Mouse (Mus musculus) embryonic facial prominence, embryonic 10.5 days (tissue): ENCODE results near the gene Ginm1. TPM values are rescaled to one million over a fixed set of nuclear protein-coding genes. Genes with fewer than 3 reads are reported as not detected.

Experiments used
- DNase-seq: peaks from one replicate; pipeline ENCODE4 v3.0.0-alpha.2; 2017; ENCODE audit warnings: low spot score
- H3K27ac ChIP-seq: fragments of 300-500 bp; sonication (generic); replicated peaks from 2 replicates; pipeline ENCODE4 v1.5.1; 2016; ENCODE audit warnings: mild to moderate bottlenecking
- H3K27me3 ChIP-seq: fragments of 300-500 bp; sonication (generic); replicated peaks from 2 replicates; pipeline ENCODE4 v1.6.1; 2016; ENCODE audit warnings: low read depth, mild to moderate bottlenecking; ENCODE audit not compliant: poor library complexity, severe bottlenecking
- H3K36me3 ChIP-seq: fragments of 300-500 bp; sonication (generic); replicated peaks from 2 replicates; pipeline ENCODE4 v1.6.1; 2016; ENCODE audit warnings: mild to moderate bottlenecking, moderate library complexity
- H3K4me1 ChIP-seq: fragments of 300-500 bp; sonication (generic); 2 replicates; pipeline ENCODE4 v1.6.1; 2016
- H3K4me3 ChIP-seq: fragments of 300-500 bp; sonication (generic); 2 replicates; pipeline ENCODE4 v1.5.1; 2016; ENCODE audit warnings: mild to moderate bottlenecking, moderate library complexity
- H3K9me3 ChIP-seq: fragments of 300-500 bp; sonication (generic); 2 replicates; pipeline ENCODE4 v1.6.1; 2016; ENCODE audit warnings: mild to moderate bottlenecking
- WGBS: fragments of 180-500 bp; shearing (Covaris S2); methylation state at CpG from one replicate; pipeline ENCODE4 v1.1.7; 2016; 5-methylcytosine and 5-hydroxymethylcytosine counted together
- polyA plus RNA-seq: library from polyadenylated mRNA; unstranded; fragments of >200 nt; fragmentation: Nextera tagmentation; extraction: Ambion mirVana; gene quantifications from 2 replicates; pipeline ENCODE4 v1.2.1, GENCODE M21; 2016

Gene Ginm1
- polyA plus RNA-seq, result 44.7 and 52.8 TPM in 2 replicates

DNA sequence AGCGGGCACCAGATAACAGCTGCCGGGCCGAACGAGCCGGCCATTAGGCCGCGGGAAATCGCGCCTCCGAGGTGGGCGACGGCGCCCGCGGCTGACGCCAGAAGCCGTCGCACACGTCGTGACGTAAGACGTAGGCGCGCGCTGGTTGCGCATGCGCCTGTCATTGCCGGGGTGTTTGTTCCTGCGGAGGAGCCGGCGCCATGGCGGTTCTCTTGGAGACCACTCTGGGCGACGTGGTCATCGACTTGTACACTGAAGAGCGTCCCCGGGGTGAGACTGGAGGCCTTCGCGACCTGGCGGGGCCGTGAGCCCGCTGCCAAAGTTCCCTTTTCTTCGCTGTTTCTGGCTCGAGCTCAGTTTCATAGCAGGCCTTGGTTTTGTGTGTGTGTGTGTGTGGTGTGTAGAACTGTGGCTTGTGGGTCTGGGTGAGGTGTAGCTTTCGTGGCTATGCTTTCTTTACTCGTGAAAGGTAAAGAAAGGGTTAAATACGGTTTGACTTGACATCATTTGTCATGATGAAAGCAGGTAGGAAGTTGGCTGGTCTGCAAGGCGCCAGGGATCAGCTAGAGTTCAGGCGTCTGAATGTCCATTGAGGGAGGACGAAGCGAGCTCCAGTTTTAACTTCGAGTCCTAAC, at the start of gene Ginm1, which contains the start of gene Ppil4:
Gene Ginm1, minus strand, starts transcription at position 74 of the 635 bp plus-strand sequence.
Gene Ppil4, plus strand, starts transcription at position 141 of the 635 bp plus-strand sequence.
- peak; percentile 91 for DNase-seq
- 1% methylated on average over 52 of the region's 52 CpGs for WGBS
- Histone ChIP-seq H3K9me3 (no peaks in the 10 kb centered on the region), H3K4me3 (peak within 1 kb of the TSS; percentile 90), H3K27me3 (no peaks in the 10 kb centered on the region), H3K4me1 (peaks cover 15% of the 10 kb centered on the region), H3K27ac (peak within 1 kb of the TSS; percentile 88), H3K36me3 (peaks cover 46% of the 10 kb centered on the region)

DNA sequence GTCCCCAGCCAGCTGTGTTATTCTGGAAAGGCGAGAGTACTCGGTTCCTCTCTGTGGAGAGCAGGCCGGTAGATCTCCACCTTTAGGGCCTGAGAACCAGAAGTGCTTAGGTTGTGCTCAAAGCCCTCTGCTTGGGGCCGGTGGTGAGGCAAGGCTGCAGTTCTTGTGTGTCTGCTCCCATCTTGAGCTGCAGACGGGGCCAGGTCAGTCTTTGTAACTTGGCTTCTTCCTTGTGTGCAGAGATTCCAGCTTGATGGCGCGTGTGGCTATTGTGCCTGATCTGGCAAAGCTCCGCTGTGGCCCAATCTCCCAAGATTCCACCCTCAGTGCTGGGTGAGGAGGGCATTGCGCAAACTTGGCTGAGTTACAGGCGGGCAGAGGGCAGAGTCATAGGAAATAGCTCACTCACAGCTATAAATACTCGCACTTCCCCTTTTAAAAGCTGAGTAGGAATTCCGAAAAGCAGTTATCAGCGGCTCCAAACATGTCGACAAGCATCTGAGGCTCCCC, 49.0 kb upstream of the Ginm1 start:
- WGBS, result 74% methylated on average over 14 of the region's 14 CpGs
- H3K4me1 ChIP-seq, result 0 out of 2 replicates have a peak, but pooled peaks cover 3% of the 10 kb centered on the region
- no peak for DNase-seq

GRCm38 (mm10) chr10:7840785-7841184, 48.2 kb upstream of the Ginm1 start:
- Histone ChIP-seq H3K27me3 (no peaks in the 10 kb centered on the region), H3K9me3 (no peaks in the 10 kb centered on the region), H3K27ac (no peak overlapping the region), H3K36me3 (no peaks in the 10 kb centered on the region), H3K4me1 (0 out of 2 replicates have a peak, but pooled peaks cover 3% of the 10 kb centered on the region), H3K4me3 (no peak overlapping the region)
- WGBS, result 66% methylated on average over 3 of the region's 3 CpGs
- DNase-seq, result no peak

More for the DNA sequence above, 49.0 kb upstream of the Ginm1 start:
- H3K27ac ChIP-seq, result no peak overlapping the region
- no peak overlapping the region for H3K4me3 ChIP-seq
- no peaks in the 10 kb centered on the region for H3K27me3 ChIP-seq
- no peaks in the 10 kb centered on the region for H3K9me3 ChIP-seq
- no peaks in the 10 kb centered on the region for H3K36me3 ChIP-seq

DNA sequence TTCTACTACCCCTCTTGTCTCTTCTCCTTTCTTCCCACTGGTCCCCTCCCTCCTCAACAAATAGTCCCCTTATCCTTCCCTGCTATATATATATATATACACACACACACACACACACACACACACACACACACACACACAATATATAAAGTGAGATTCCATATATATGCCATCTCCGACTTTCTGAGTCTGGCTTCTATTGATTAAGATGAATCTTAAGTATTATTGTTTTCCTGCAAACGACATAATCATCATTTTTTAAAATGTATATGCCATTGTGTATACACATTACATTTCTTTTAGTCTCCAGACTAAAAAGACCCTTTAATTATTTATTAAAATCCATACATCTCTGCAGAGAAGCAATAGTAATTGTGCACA, 47.7 kb upstream of the Ginm1 start:
- 78% methylated on average over 2 of the region's 2 CpGs for WGBS
- Histone ChIP-seq H3K27ac (no peak overlapping the region), H3K27me3 (no peaks in the 10 kb centered on the region), H3K36me3 (no peaks in the 10 kb centered on the region), H3K4me1 (0 out of 2 replicates have a peak, but pooled peaks cover 3% of the 10 kb centered on the region), H3K9me3 (no peaks in the 10 kb centered on the region), H3K4me3 (no peak overlapping the region)
- no peak for DNase-seq

DNA sequence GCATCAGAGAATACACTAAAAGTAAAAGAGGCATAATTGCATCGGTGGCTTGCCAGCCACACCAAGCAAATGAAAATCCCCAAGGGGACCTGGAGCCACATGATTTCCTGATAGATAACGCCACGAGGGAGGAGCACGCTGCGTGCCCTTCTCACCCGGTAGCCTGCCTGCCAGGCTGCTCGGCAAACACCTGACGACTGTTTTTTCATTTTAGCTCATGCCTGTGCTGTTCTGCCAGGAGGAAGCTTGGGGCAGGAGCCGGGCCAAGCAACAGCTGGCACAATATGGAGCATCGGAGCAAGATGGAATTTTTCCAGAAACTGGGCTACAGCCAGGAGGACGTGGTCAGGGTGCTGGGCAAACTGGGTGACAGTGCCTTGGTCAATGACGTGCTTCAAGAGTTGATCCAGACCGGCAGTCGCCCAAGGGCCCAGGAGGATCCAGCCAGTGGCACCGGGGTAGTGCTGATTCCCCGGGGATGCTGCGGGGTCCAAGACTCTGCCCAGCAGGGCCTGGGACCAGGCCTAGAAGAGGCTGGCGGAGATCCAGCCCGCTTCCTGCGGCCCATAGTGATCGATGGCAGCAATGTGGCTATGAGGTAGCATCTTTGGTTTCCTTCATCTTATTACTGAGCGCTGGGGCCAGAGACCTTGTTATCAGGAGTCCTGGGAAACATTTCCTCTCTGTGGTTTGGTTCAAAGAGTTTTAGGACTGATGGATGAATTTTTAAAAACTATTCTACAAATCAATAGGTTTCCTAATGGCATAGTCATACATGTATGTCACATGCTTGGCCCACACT, 47.1 kb upstream of the Ginm1 start:
- Histone ChIP-seq H3K9me3 (no peaks in the 10 kb centered on the region), H3K36me3 (no peaks in the 10 kb centered on the region), H3K27me3 (no peaks in the 10 kb centered on the region), H3K4me3 (no peak overlapping the region), H3K4me1 (0 out of 2 replicates have a peak, but pooled peaks cover 3% of the 10 kb centered on the region), H3K27ac (no peak overlapping the region)
- DNase-seq, result no peak
- 87% methylated on average over 22 of the region's 22 CpGs for WGBS

GRCm38 (mm10) chr10:7838874-7839421, 46.3 kb upstream of the Ginm1 start:
- WGBS, result 83% methylated on average over 5 of the region's 5 CpGs
- no peaks in the 10 kb centered on the region for H3K36me3 ChIP-seq

DNA sequence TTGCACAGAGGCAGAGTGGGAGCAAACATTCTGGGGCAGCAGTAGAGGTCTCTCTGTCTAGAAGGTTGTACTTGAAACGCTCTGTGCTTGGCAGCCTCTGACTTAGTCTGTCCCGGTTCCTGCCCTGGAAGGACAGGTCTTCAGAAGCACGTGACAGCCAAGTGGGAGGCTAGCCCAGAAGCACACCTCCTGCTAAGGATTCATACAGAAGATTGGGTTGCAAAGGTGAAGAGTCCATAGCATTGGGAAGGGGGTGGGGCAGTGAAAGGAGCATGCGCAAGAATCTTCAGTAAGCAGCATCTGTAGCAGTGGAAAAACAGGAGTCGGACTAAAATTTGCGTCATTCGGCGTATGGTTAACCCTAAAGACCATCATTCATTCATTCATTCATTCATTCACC, 45.4 kb upstream of the Ginm1 start:
- Histone ChIP-seq H3K9me3 (no peaks in the 10 kb centered on the region), H3K4me3 (no peak overlapping the region), H3K27me3 (no peaks in the 10 kb centered on the region), H3K4me1 (0 out of 2 replicates have a peak, but pooled peaks cover 3% of the 10 kb centered on the region), H3K36me3 (no peaks in the 10 kb centered on the region), H3K27ac (no peak overlapping the region)
- 90% methylated on average over 8 of the region's 8 CpGs for WGBS
- DNase-seq, result no peak

More at GRCm38 (mm10) chr10:7838874-7839421, 46.3 kb upstream of the Ginm1 start:
- Histone ChIP-seq H3K27ac (no peak overlapping the region), H3K27me3 (no peaks in the 10 kb centered on the region), H3K4me1 (0 out of 2 replicates have a peak, but pooled peaks cover 3% of the 10 kb centered on the region), H3K4me3 (no peak overlapping the region), H3K9me3 (no peaks in the 10 kb centered on the region)
- no peak for DNase-seq

DNA sequence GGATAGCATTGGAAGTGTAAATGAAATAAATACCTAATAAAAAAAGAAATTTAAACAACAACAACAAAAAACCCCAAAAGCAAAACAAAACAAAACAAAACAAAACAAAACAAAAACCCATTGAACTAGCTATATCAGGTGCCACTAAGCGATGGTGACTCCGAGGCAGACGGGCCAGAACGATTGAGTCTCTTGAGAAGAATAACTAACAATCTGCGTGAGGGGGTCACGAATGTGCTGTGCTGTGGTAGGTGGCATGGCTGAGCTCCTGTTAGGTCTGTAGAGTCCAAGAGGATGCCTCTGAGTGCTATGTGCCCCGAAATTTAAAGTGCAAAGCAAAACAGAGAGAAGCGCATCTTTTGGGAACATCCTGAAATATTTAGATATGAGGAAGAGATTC, 44.8 kb upstream of the Ginm1 start:
- 90% methylated on average over 8 of the region's 8 CpGs for WGBS
- Histone ChIP-seq H3K27me3 (0 out of 2 replicates have a peak, but pooled peaks cover 3% of the 10 kb centered on the region), H3K9me3 (no peaks in the 10 kb centered on the region), H3K27ac (no peak overlapping the region), H3K36me3 (no peaks in the 10 kb centered on the region), H3K4me1 (peaks cover 8% of the 10 kb centered on the region), H3K4me3 (no peak overlapping the region)
- no peak for DNase-seq

GRCm38 (mm10) chr10:7836902-7837301, 44.3 kb upstream of the Ginm1 start:
- DNase-seq, result no peak
- Histone ChIP-seq H3K27me3 (0 out of 2 replicates have a peak, but pooled peaks cover 6% of the 10 kb centered on the region), H3K27ac (no peak overlapping the region), H3K4me3 (no peak overlapping the region), H3K4me1 (peaks cover 14% of the 10 kb centered on the region), H3K36me3 (no peaks in the 10 kb centered on the region), H3K9me3 (no peaks in the 10 kb centered on the region)
- 80% methylated on average over 2 of the region's 2 CpGs for WGBS

DNA sequence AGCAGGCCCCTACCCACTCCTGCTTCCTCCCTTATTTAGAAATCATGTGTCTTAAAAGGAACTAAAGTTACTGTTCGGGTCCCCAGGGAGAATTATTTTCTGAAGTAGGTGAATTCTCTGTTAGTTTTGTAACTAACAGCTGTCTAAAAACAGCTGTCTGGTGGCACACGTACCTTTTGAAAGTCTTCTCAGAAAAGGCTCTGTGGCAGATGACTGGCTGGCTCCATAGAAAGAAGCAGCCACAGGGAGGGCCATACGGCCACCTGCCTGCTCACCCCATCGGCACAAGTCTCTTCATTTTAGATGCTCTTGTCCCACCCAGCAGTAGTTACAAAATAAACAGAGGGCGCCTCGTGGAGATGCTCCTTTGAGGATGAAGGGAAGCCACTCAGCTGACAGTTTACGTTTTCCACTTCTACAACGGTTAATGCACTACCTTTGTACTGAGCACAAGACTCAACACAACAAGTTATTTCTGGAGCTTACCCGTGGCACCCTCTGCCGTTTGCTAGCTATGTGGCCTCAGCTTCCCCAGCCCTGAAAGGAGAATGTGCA, 42.1 kb upstream of the Ginm1 start:
- H3K4me3 ChIP-seq, result no peak overlapping the region
- no peak for DNase-seq
- no peaks in the 10 kb centered on the region for H3K36me3 ChIP-seq
- no peak overlapping the region for H3K27ac ChIP-seq
- peaks cover 13% of the 10 kb centered on the region for H3K4me1 ChIP-seq
- 75% methylated on average over 10 of the region's 10 CpGs for WGBS
- 0 out of 2 replicates have a peak, but pooled peaks cover 6% of the 10 kb centered on the region for H3K27me3 ChIP-seq
- H3K9me3 ChIP-seq, result no peaks in the 10 kb centered on the region

DNA sequence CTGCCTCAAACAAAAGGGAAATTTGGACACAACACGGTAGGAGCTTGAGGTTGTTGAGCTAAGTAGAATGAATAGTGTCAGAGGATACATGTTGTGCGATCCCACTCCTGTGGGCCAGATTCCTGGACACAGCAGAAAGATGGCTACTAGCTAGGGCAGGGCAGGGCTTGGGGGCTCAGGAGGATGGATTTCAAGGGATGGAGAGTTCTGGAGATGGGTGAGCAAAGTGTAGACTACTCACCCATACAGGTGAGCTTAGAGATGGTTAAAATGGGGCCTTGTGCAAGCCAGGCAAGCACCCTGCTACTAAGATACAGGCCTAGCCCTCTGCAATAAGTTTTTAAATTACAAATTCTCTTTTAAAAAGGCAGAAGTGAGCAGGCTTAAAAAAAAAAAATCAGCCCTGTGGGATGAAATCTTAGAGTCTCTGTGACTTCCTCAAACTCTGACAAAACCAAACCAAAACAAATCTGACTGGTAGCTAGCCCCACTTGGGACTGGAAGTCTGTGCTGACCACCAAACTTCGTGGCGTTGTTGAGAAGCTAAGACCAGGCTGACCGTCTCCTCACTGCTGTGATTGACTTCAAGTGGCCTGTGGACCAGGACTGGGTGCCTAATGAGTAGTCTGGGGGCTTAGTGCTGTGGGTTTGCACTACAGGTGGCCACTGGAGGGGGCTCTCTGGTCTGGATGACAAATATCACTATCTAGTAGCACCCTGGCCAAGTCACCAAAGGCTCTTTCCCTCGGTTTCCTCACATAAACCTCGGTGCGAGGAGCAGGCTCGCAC, 40.9 kb upstream of the Ginm1 start:
- 80% methylated on average over 9 of the region's 9 CpGs for WGBS

More for the DNA sequence above, 40.9 kb upstream of the Ginm1 start:
- Histone ChIP-seq H3K9me3 (no peaks in the 10 kb centered on the region), H3K4me3 (no peak overlapping the region), H3K27ac (no peak overlapping the region), H3K27me3 (0 out of 2 replicates have a peak, but pooled peaks cover 6% of the 10 kb centered on the region), H3K36me3 (no peaks in the 10 kb centered on the region), H3K4me1 (peaks cover 13% of the 10 kb centered on the region)
- DNase-seq, result no peak
